Mouse (Mus musculus): ENCODE results near the gene Entpd3. TPM values are rescaled to one million over a fixed set of nuclear protein-coding genes. Genes with fewer than 3 reads are reported as not detected.
"Not testable (repeated sequence)": the region's sequence is repeated elsewhere in the genome, so short reads cannot be mapped to it uniquely, and the experiment has no call there.

Entpd3 gene
- polyA plus RNA-seq, 1 experiment: not detected

- Histone ChIP-seq H3K4me1 (ENCODE audit: control insufficient read depth, insufficient read depth, insufficient read length, low read length) (no peaks in the 10 kb centered on the region), H3K27ac (replicated peaks; ENCODE audit: low read depth, low read length) (no peak overlapping the region), H3K4me3 (ENCODE audit: insufficient read depth, low read depth, low read length) (no peak overlapping the region)
These were observed 12.3 kb upstream of the Entpd3 start for GRCm38 (mm10) chr9:120527270-120527669.

GRCm38 (mm10) chr9:120527919-120528318, 11.7 kb upstream of the Entpd3 start:
- H3K4me1 ChIP-seq (ENCODE audit: control insufficient read depth, insufficient read depth, insufficient read length, low read length): no peaks in the 10 kb centered on the region
- H3K27ac ChIP-seq (replicated peaks; ENCODE audit: low read depth, low read length): no peak overlapping the region
- no peak overlapping the region for H3K4me3 ChIP-seq (ENCODE audit: insufficient read depth, low read depth, low read length)

- Histone ChIP-seq H3K4me1 (ENCODE audit: control insufficient read depth, insufficient read depth, insufficient read length, low read length) (no peaks in the 10 kb centered on the region), H3K4me3 (ENCODE audit: insufficient read depth, low read depth, low read length) (no peak overlapping the region), H3K27ac (replicated peaks; ENCODE audit: low read depth, low read length) (no peak overlapping the region)
These were observed 10.7 kb upstream of the Entpd3 start for GRCm38 (mm10) chr9:120528815-120529510.

GRCm38 (mm10) chr9:120530471-120530870, 9.1 kb upstream of the Entpd3 start:
- Histone ChIP-seq H3K27ac (replicated peaks; ENCODE audit: low read depth, low read length) (no peak overlapping the region), H3K4me1 (ENCODE audit: control insufficient read depth, insufficient read depth, insufficient read length, low read length) (no peaks in the 10 kb centered on the region), H3K4me3 (ENCODE audit: insufficient read depth, low read depth, low read length) (no peak overlapping the region)

- Histone ChIP-seq H3K4me1 (ENCODE audit: control insufficient read depth, insufficient read depth, insufficient read length, low read length) (no peaks in the 10 kb centered on the region), H3K4me3 (ENCODE audit: insufficient read depth, low read depth, low read length) (no peak overlapping the region), H3K27ac (replicated peaks; ENCODE audit: low read depth, low read length) (no peak overlapping the region)
These were observed 7.6 kb upstream of the Entpd3 start for GRCm38 (mm10) chr9:120532062-120532461.

- Histone ChIP-seq H3K4me3 (ENCODE audit: insufficient read depth, low read depth, low read length) (no peak overlapping the region), H3K4me1 (ENCODE audit: control insufficient read depth, insufficient read depth, insufficient read length, low read length) (no peaks in the 10 kb centered on the region), H3K27ac (replicated peaks; ENCODE audit: low read depth, low read length) (no peak overlapping the region)
These were observed 6.9 kb upstream of the Entpd3 start for GRCm38 (mm10) chr9:120532691-120533090.

GRCm38 (mm10) chr9:120533446-120533950, 6.1 kb upstream of the Entpd3 start:
- H3K4me1 ChIP-seq (ENCODE audit: control insufficient read depth, insufficient read depth, insufficient read length, low read length); H3K4me3 ChIP-seq (ENCODE audit: insufficient read depth, low read depth, low read length); H3K27ac ChIP-seq (replicated peaks; ENCODE audit: low read depth, low read length): not testable (repeated sequence)

- Histone ChIP-seq H3K27ac (replicated peaks; ENCODE audit: low read depth, low read length) (no peak overlapping the region), H3K4me3 (ENCODE audit: insufficient read depth, low read depth, low read length) (no peak overlapping the region), H3K4me1 (ENCODE audit: control insufficient read depth, insufficient read depth, insufficient read length, low read length) (peaks cover 4% of the 10 kb centered on the region)
These were observed 1.8 kb downstream of the Entpd3 start for GRCm38 (mm10) chr9:120541411-120541810.

- H3K4me3 ChIP-seq (ENCODE audit: insufficient read depth, low read depth, low read length): no peak overlapping the region
- H3K4me1 ChIP-seq (ENCODE audit: control insufficient read depth, insufficient read depth, insufficient read length, low read length): peaks cover 4% of the 10 kb centered on the region
- H3K27ac ChIP-seq (replicated peaks; ENCODE audit: low read depth, low read length): no peak overlapping the region
These were observed 2.6 kb downstream of the Entpd3 start for GRCm38 (mm10) chr9:120542241-120542640.

GRCm38 (mm10) chr9:120545994-120546393, 6.4 kb downstream of the Entpd3 start:
- Histone ChIP-seq H3K4me3 (ENCODE audit: insufficient read depth, low read depth, low read length) (no peak overlapping the region), H3K4me1 (ENCODE audit: control insufficient read depth, insufficient read depth, insufficient read length, low read length) (no peaks in the 10 kb centered on the region), H3K27ac (replicated peaks; ENCODE audit: low read depth, low read length) (no peak overlapping the region)

GRCm38 (mm10) chr9:120546482-120546881, 6.9 kb downstream of the Entpd3 start:
- no peak overlapping the region for H3K27ac ChIP-seq (replicated peaks; ENCODE audit: low read depth, low read length)
- H3K4me3 ChIP-seq (ENCODE audit: insufficient read depth, low read depth, low read length): no peak overlapping the region
- H3K4me1 ChIP-seq (ENCODE audit: control insufficient read depth, insufficient read depth, insufficient read length, low read length): no peaks in the 10 kb centered on the region

- no peaks in the 10 kb centered on the region for H3K4me1 ChIP-seq (ENCODE audit: control insufficient read depth, insufficient read depth, insufficient read length, low read length)
- H3K27ac ChIP-seq (replicated peaks; ENCODE audit: low read depth, low read length): no peak overlapping the region
- H3K4me3 ChIP-seq (ENCODE audit: insufficient read depth, low read depth, low read length): no peak overlapping the region
These were observed 7.5 kb downstream of the Entpd3 start for GRCm38 (mm10) chr9:120547026-120547668.

- H3K4me1 ChIP-seq (ENCODE audit: control insufficient read depth, insufficient read depth, insufficient read length, low read length): no peaks in the 10 kb centered on the region
- H3K4me3 ChIP-seq (ENCODE audit: insufficient read depth, low read depth, low read length): no peak overlapping the region
- no peak overlapping the region for H3K27ac ChIP-seq (replicated peaks; ENCODE audit: low read depth, low read length)
These were observed 11.2 kb downstream of the Entpd3 start for GRCm38 (mm10) chr9:120550778-120551177.

GRCm38 (mm10) chr9:120563590-120563989, 24.0 kb downstream of the Entpd3 start:
- Histone ChIP-seq H3K27ac (replicated peaks; ENCODE audit: low read depth, low read length) (no peak overlapping the region), H3K4me3 (ENCODE audit: insufficient read depth, low read depth, low read length) (no peak overlapping the region), H3K4me1 (ENCODE audit: control insufficient read depth, insufficient read depth, insufficient read length, low read length) (no peaks in the 10 kb centered on the region)

GRCm38 (mm10) chr9:120564247-120564646, 24.6 kb downstream of the Entpd3 start:
- Histone ChIP-seq H3K4me3 (ENCODE audit: insufficient read depth, low read depth, low read length) (no peak overlapping the region), H3K27ac (replicated peaks; ENCODE audit: low read depth, low read length) (no peak overlapping the region), H3K4me1 (ENCODE audit: control insufficient read depth, insufficient read depth, insufficient read length, low read length) (no peaks in the 10 kb centered on the region)

- Histone ChIP-seq H3K27ac (replicated peaks; ENCODE audit: low read depth, low read length) (no peak overlapping the region), H3K4me1 (ENCODE audit: control insufficient read depth, insufficient read depth, insufficient read length, low read length) (no peaks in the 10 kb centered on the region), H3K4me3 (ENCODE audit: insufficient read depth, low read depth, low read length) (no peak overlapping the region)
These were observed 26.8 kb downstream of the Entpd3 start for GRCm38 (mm10) chr9:120566384-120566783.
